Mouse (Mus musculus): ENCODE data around the gene Mog. TPM values are rescaled to one million over a fixed set of nuclear protein-coding genes. Genes with fewer than 3 reads are reported as not detected.

The Mog gene
- polyA plus RNA-seq, 1 experiment from 2014 or later, result 2.0 TPM

DNA sequence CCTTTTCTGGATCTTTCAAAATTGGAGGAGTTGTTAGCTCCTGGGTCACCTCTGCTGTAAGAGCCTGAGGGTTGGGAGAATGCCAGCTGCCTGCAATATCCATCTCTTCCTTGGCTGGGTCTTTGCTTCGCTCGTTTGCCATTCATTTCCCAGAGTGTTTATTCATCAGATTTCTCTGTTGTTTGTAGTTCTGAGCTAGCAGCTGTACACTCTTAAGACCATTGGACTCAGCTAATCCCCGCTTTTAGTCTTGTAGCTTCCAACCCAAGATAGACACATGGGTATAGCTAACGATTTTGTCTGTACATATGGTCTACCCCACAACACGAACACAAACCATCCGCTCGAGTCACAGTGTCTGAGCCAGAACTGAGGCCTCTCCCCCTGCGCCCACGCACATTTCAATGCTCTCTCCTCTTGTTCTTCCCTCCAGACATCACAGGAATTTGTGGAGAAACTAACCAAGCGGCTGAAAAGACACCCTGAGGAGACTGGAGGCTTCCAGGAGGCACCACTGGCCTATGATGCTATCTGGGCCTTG lies 39.0 kb upstream of the Mog start:
- ATAC-seq, result no peak
- WGBS, result 68% methylated on average over 10 of the region's 10 CpGs

DNA sequence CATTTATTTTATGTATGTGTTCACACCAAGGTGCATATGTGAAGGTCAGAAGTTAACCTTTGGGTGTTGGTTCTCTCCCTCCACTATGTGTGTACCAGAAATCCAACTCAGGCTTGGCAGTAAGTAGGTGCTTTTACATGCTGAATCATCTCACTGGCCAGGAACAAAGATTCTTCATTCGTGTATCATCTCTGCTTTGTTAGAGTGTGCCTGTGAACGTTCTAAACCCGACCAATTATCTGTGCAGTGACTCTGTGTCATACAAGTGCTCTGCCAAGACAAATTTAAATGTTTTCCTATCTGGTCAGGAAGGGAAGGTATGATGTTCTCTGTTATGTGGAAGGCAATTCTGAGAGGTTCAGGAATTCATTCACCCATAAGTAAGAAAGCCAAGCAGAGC lies 38.2 kb upstream of the Mog start:
- peaks cover 52% of the 10 kb centered on the region for H3K36me3 ChIP-seq (ENCODE audit: control insufficient read depth, insufficient read depth, low read length)
- H3K27me3 ChIP-seq (ENCODE audit: control insufficient read depth, insufficient read depth, low read depth, low read length), result no peaks in the 10 kb centered on the region
- ATAC-seq, result no peak
- H3K9ac ChIP-seq (ENCODE audit: low read depth, low read length), result no peak overlapping the region
- H3K4me2 ChIP-seq (ENCODE audit: low read length), result no peak overlapping the region
- H3K27ac ChIP-seq (ENCODE audit: low read length), result no peak overlapping the region
- H3K9me3 ChIP-seq (replicated peaks; ENCODE audit: control insufficient read depth, low read length, poor library complexity, severe bottlenecking), result no peaks in the 10 kb centered on the region
- H3K4me1 ChIP-seq (ENCODE audit: control insufficient read depth, insufficient read depth, low read length), result peaks cover 4% of the 10 kb centered on the region
- WGBS, result 52% methylated on average over 3 of the region's 3 CpGs
- H3K4me3 ChIP-seq (ENCODE audit: low read depth, low read length), result no peak overlapping the region

More for the DNA sequence above, 39.0 kb upstream of the Mog start:
- Histone ChIP-seq H3K9me3 (replicated peaks; ENCODE audit: control insufficient read depth, low read length, poor library complexity, severe bottlenecking) (no peaks in the 10 kb centered on the region), H3K36me3 (ENCODE audit: control insufficient read depth, insufficient read depth, low read length) (peaks cover 53% of the 10 kb centered on the region), H3K27ac (ENCODE audit: low read length) (no peak overlapping the region), H3K9ac (ENCODE audit: low read depth, low read length) (no peak overlapping the region), H3K27me3 (ENCODE audit: control insufficient read depth, insufficient read depth, low read depth, low read length) (no peaks in the 10 kb centered on the region), H3K4me3 (ENCODE audit: low read depth, low read length) (no peak overlapping the region), H3K4me2 (ENCODE audit: low read length) (no peak overlapping the region), H3K4me1 (ENCODE audit: control insufficient read depth, insufficient read depth, low read length) (no peaks in the 10 kb centered on the region)

DNA sequence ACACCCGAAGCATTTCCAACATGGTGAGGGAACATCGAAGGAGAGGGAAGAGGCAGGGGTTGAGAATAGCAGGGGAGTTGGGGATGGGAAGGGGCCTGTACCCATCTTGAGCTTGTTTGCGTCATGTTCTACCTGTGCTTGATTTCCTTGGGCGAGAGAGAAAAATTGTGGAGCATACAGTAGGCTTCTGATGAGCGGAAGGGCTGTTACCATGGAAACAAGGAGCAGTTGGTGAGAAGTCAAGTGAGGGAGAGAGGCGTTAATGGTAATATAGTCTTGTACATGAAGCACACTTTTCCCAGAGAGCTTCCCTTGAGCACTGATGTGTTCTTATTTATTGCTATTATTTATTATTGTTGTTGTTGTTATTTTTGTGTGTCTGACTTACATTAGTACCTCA lies 33.8 kb upstream of the Mog start:
- H3K9me3 ChIP-seq (replicated peaks; ENCODE audit: control insufficient read depth, low read length, poor library complexity, severe bottlenecking), result no peaks in the 10 kb centered on the region
- H3K36me3 ChIP-seq (ENCODE audit: control insufficient read depth, insufficient read depth, low read length), result peaks cover 36% of the 10 kb centered on the region
- H3K27me3 ChIP-seq (ENCODE audit: control insufficient read depth, insufficient read depth, low read depth, low read length), result no peaks in the 10 kb centered on the region
- H3K4me1 ChIP-seq (ENCODE audit: control insufficient read depth, insufficient read depth, low read length), result peaks cover 19% of the 10 kb centered on the region
- H3K27ac ChIP-seq (ENCODE audit: low read length), result no peak overlapping the region
- no peak overlapping the region for H3K4me2 ChIP-seq (ENCODE audit: low read length)
- ATAC-seq, result 0 out of 2 replicates have a peak, but pooled peaks have one; percentile 26
- no peak overlapping the region for H3K4me3 ChIP-seq (ENCODE audit: low read depth, low read length)
- H3K9ac ChIP-seq (ENCODE audit: low read depth, low read length), result no peak overlapping the region
- WGBS, result 63% methylated on average over 6 of the region's 6 CpGs

DNA sequence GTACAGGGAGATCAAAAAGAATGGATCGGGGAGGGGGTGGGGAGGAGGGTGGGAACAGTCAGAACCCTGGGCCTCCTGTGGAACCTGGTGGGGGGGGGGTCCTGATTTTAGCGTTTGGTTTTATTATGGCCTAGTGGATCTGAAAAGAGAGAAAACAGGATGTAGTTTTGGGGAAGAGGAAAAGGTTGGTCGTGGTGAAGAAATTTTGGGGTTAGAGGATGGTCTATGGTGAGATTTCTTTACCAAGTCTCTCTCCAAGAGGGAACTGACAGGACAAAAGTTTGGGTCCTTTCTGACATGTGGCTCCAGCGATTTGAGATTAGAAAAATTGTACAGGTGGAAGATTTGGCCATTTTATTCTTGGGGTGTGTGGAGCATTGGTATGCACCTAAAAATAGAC lies 28.5 kb upstream of the Mog start:
- Histone ChIP-seq H3K27ac (ENCODE audit: low read length) (no peak overlapping the region), H3K4me3 (ENCODE audit: low read depth, low read length) (peak overlapping the region; percentile 90), H3K4me1 (ENCODE audit: control insufficient read depth, insufficient read depth, low read length) (peaks cover 47% of the 10 kb centered on the region)

DNA sequence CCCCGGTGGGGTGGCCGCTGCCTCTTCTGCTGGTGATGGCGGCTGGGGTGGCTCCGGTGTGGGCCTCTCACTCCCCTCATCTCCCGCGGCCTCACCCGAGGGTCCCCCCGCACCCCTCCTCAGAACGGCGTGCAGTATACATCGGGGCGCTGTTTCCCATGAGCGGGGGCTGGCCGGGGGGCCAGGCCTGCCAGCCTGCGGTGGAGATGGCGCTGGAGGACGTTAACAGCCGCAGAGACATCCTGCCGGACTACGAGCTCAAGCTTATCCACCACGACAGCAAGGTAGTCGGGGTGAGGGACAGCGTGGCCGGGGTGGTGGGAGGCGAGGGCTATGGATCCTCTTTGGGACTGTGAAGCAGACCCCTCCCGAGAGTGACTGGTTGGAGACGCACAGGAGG lies 27.7 kb upstream of the Mog start:
- H3K4me2 ChIP-seq (ENCODE audit: low read length), result peak overlapping the region; percentile 68
- H3K9me3 ChIP-seq (replicated peaks; ENCODE audit: control insufficient read depth, low read length, poor library complexity, severe bottlenecking), result no peaks in the 10 kb centered on the region
- 2% methylated on average over 27 of the region's 27 CpGs for WGBS
- peak overlapping the region; percentile 98 for H3K9ac ChIP-seq (ENCODE audit: low read depth, low read length)
- peaks cover 45% of the 10 kb centered on the region for H3K4me1 ChIP-seq (ENCODE audit: control insufficient read depth, insufficient read depth, low read length)
- peaks cover 11% of the 10 kb centered on the region for H3K36me3 ChIP-seq (ENCODE audit: control insufficient read depth, insufficient read depth, low read length)
- peak overlapping the region; percentile 90 for H3K27ac ChIP-seq (ENCODE audit: low read length)
- H3K4me3 ChIP-seq (ENCODE audit: low read depth, low read length), result peak overlapping the region; percentile 90
- no peaks in the 10 kb centered on the region for H3K27me3 ChIP-seq (ENCODE audit: control insufficient read depth, insufficient read depth, low read depth, low read length)
- peak; percentile 16 for ATAC-seq

More for the DNA sequence above, 28.5 kb upstream of the Mog start:
- WGBS, result 41% methylated on average over 4 of the region's 4 CpGs
- no peak for ATAC-seq
- peaks cover 15% of the 10 kb centered on the region for H3K36me3 ChIP-seq (ENCODE audit: control insufficient read depth, insufficient read depth, low read length)
- no peaks in the 10 kb centered on the region for H3K27me3 ChIP-seq (ENCODE audit: control insufficient read depth, insufficient read depth, low read depth, low read length)
- H3K9me3 ChIP-seq (replicated peaks; ENCODE audit: control insufficient read depth, low read length, poor library complexity, severe bottlenecking), result no peaks in the 10 kb centered on the region
- peak overlapping the region; percentile 68 for H3K4me2 ChIP-seq (ENCODE audit: low read length)
- H3K9ac ChIP-seq (ENCODE audit: low read depth, low read length), result peak overlapping the region; percentile 98

DNA sequence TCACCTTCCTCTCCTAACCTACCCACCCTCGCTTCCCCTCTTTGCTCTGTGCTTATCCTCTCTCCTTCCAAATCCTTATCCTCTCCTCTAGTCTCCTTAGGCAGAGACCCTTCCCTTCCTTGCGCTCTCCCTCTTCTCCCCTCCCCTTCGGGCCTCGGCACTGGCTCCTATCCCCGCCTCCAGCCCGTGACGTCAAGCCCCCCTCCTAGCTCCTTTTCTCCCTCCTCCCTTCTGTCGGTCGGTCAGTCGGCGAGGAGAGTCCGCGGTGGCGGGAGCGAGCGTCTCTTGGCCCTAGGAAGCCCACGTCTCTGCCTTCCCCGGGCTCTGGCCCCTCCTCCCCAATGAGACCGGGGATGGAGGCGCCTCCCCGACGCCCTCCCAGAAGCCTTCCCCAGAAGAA lies 27.2 kb upstream of the Mog start:
- Histone ChIP-seq H3K4me2 (ENCODE audit: low read length) (peak overlapping the region; percentile 68), H3K36me3 (ENCODE audit: control insufficient read depth, insufficient read depth, low read length) (peaks cover 10% of the 10 kb centered on the region), H3K4me3 (ENCODE audit: low read depth, low read length) (peak overlapping the region; percentile 90), H3K27ac (ENCODE audit: low read length) (peak overlapping the region; percentile 90), H3K9me3 (replicated peaks; ENCODE audit: control insufficient read depth, low read length, poor library complexity, severe bottlenecking) (no peaks in the 10 kb centered on the region), H3K4me1 (ENCODE audit: control insufficient read depth, insufficient read depth, low read length) (peaks cover 45% of the 10 kb centered on the region), H3K27me3 (ENCODE audit: control insufficient read depth, insufficient read depth, low read depth, low read length) (no peaks in the 10 kb centered on the region), H3K9ac (ENCODE audit: low read depth, low read length) (peak overlapping the region; percentile 98)
- WGBS, result under 1% methylated on average over 22 of the region's 22 CpGs
- ATAC-seq, result peak; percentile 65

DNA sequence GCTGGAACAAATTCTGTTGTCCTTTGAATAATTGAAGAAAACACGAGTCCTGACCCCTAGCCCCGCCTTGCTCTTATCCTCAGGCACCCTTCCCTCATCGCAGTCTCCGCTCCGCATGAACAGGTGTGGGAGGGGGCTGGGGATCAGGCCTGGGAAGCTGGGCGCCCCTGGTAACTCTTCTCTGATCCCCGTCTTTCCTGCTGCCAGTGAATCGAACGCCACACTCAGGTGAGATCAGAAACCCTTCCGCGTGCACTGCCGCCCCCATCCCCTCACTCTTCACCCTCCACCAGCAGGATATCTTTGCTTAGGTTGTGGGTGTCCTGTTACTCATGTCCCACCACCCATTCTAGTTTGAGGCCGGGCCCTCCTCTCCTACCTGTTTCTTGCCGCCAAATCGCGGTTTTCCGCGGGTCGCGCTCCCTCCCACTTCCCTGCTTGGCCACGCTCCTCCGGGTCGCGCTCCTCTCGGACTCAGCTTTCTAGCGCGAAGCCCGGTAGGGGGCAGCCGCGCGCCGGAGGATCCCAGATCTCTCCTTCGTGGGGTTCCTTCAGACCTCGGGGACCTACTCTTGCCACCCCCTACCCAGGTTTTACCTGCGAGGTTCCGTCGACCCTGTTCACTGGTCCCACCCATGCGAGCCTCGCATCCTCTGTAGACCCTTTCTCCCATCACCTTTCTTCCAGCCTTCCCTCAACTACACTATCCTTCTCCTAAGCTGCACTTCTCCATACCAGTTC lies 26.5 kb upstream of the Mog start:
- Histone ChIP-seq H3K27me3 (ENCODE audit: control insufficient read depth, insufficient read depth, low read depth, low read length) (no peaks in the 10 kb centered on the region), H3K9ac (ENCODE audit: low read depth, low read length) (peak overlapping the region; percentile 98), H3K4me1 (ENCODE audit: control insufficient read depth, insufficient read depth, low read length) (peaks cover 45% of the 10 kb centered on the region), H3K9me3 (replicated peaks; ENCODE audit: control insufficient read depth, low read length, poor library complexity, severe bottlenecking) (no peaks in the 10 kb centered on the region), H3K36me3 (ENCODE audit: control insufficient read depth, insufficient read depth, low read length) (peaks cover 6% of the 10 kb centered on the region), H3K27ac (ENCODE audit: low read length) (peak overlapping the region; percentile 90), H3K4me2 (ENCODE audit: low read length) (peak overlapping the region; percentile 68), H3K4me3 (ENCODE audit: low read depth, low read length) (peak overlapping the region; percentile 90)
- 2% methylated on average over 39 of the region's 39 CpGs for WGBS
- ATAC-seq, result peak; percentile 4

DNA sequence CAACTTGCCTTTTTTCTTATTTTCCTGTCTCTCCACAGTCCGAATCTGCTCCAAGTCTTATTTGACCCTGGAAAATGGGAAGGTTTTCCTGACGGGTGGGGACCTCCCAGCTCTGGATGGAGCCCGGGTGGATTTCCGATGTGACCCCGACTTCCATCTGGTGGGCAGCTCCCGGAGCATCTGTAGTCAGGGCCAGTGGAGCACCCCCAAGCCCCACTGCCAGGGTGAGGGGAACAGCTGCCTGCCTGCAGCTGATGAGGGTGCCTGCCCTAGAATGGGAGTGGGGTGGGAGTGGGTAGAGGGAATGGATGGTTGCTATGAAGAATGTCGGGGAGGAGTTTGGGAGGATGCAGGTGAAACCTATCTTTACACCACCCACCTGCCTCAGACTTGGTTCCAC lies 25.2 kb upstream of the Mog start:
- peak overlapping the region; percentile 68 for H3K4me2 ChIP-seq (ENCODE audit: low read length)
- H3K4me3 ChIP-seq (ENCODE audit: low read depth, low read length), result peak overlapping the region; percentile 91
- H3K9me3 ChIP-seq (replicated peaks; ENCODE audit: control insufficient read depth, low read length, poor library complexity, severe bottlenecking), result no peaks in the 10 kb centered on the region
- no peaks in the 10 kb centered on the region for H3K27me3 ChIP-seq (ENCODE audit: control insufficient read depth, insufficient read depth, low read depth, low read length)
- no peak for ATAC-seq
- H3K27ac ChIP-seq (ENCODE audit: low read length), result no peak overlapping the region
- H3K36me3 ChIP-seq (ENCODE audit: control insufficient read depth, insufficient read depth, low read length), result 0 out of 2 replicates have a peak, but pooled peaks cover 2% of the 10 kb centered on the region
- H3K4me1 ChIP-seq (ENCODE audit: control insufficient read depth, insufficient read depth, low read length), result peaks cover 43% of the 10 kb centered on the region
- peak overlapping the region; percentile 57 for H3K9ac ChIP-seq (ENCODE audit: low read depth, low read length)
- WGBS, result 61% methylated on average over 7 of the region's 7 CpGs

DNA sequence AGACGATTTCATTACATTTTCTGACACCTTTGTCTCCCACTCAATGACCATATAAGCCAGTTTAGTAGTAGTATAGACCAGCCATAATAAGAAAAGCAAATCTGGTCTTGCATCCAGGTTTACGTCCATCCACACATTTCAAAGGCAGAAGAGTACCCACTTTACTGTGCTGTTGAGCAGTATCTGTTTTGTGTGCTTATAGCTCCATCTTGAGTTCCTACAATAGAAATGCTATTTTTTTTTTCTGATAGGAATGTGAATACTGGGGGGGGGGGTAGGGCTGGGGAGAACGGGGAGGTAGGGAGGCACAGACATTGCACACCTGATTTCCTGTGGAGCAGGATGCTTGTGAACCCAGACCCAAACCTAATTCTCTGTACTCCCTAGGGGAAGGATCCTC lies 24.8 kb upstream of the Mog start:
- WGBS, result 20% methylated on average over 3 of the region's 3 CpGs
- Histone ChIP-seq H3K27me3 (ENCODE audit: control insufficient read depth, insufficient read depth, low read depth, low read length) (no peaks in the 10 kb centered on the region), H3K27ac (ENCODE audit: low read length) (no peak overlapping the region; the same call in 1 of the 2 replicates), H3K9ac (ENCODE audit: low read depth, low read length) (peak overlapping the region; percentile 57), H3K9me3 (replicated peaks; ENCODE audit: control insufficient read depth, low read length, poor library complexity, severe bottlenecking) (no peaks in the 10 kb centered on the region), H3K4me3 (ENCODE audit: low read depth, low read length) (peak overlapping the region; percentile 91), H3K36me3 (ENCODE audit: control insufficient read depth, insufficient read depth, low read length) (0 out of 2 replicates have a peak, but pooled peaks cover 2% of the 10 kb centered on the region), H3K4me1 (ENCODE audit: control insufficient read depth, insufficient read depth, low read length) (peaks cover 40% of the 10 kb centered on the region), H3K4me2 (ENCODE audit: low read length) (peak overlapping the region; percentile 68)
- no peak for ATAC-seq

All from midbrain, embryonic 16.5 days (tissue).